Mouse (Mus musculus) cortical plate, adult 2 months (tissue): Measurements from ENCODE around the gene Zfpl1.

Experiments used
- CTCF ChIP-seq: fragments of 200-500 bp; IDR thresholded peaks from 2 replicates; pipeline ENCODE4 v1.5.1; 2011; ENCODE audit warnings: mild to moderate bottlenecking, control low read depth, low read length; ENCODE audit not compliant: insufficient read depth; ENCODE audit errors: extremely low read depth
- POLR2A ChIP-seq: fragments of 200-500 bp; IDR thresholded peaks from 2 replicates; pipeline ENCODE4 v1.6.1; 2011; ENCODE audit warnings: mild to moderate bottlenecking, low read length, control low read depth; ENCODE audit not compliant: insufficient read depth; ENCODE audit errors: extremely low read depth

- TF ChIP-seq CTCF: no peak
- no peak for TF ChIP-seq POLR2A
These were observed 40.1 kb upstream of the Zfpl1 start for GRCm38 (mm10) chr19:6124898-6125297.
